Mouse (Mus musculus): ENCODE measurements around the gene Hist1h4j.

DNA sequence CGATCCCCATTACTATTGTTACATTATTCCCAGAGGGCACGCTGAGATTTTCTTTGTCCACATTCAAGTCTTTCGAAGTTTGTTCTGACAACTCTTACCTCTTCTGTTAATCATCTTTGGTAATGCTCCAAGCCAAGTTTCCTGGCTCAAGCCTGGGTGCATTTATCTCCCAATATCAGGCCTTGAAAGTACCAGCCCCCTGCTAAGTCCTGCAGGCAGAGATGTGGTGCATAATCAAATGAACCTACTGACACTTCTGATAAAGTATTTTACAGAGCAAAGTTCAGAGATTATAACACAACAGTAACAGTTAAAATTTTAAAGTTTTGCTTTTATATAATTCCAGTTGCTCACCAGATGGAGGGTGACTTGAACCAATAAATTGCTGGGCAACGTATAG is 23.2 kb upstream of the Hist1h4j start:
- no peak for TF ChIP-seq CTCF (IDR thresholded peaks at IDR 0.05; ENCODE audit: borderline replicate concordance, extremely low read depth, insufficient read depth, insufficient read length)
- TF ChIP-seq POLR2A (IDR thresholded peaks at IDR 0.05; ENCODE audit: borderline replicate concordance, extremely low read depth, insufficient read depth, insufficient read length, poor library complexity, severe bottlenecking), result no peak

Measured in brain, embryonic 14.5 days (tissue).